Mouse (Mus musculus) intestine, embryonic 16.5 days (tissue): ENCODE measurements at regions not wholly inside any gene's neighbourhood (a gene's known extent, or its start where the extent isn't known, plus 50 kb on each side); places are given as distances from the start of the nearest gene placed in this dataset.

Experiments used
- ATAC-seq: fragments of 200-750 bp; cut with Nextera tagmentation; 2 replicates; pipeline ENCODE4 v1.8.0; 2017; ENCODE audit warnings: moderate TSS enrichment, moderate library complexity
- H3K27ac ChIP-seq: fragments of 300-500 bp; sonication (generic); 2 replicates; pipeline ENCODE4 v1.5.1; 2014; ENCODE audit warnings: mild to moderate bottlenecking, low read length
- H3K27me3 ChIP-seq: fragments of 300-500 bp; sonication (generic); replicated peaks from 2 replicates; pipeline ENCODE4 v1.6.1; 2014; ENCODE audit warnings: low read length, control low read depth, mixed read lengths; ENCODE audit not compliant: control insufficient read depth, insufficient read depth
- H3K36me3 ChIP-seq: fragments of 300-500 bp; sonication (generic); 2 replicates; pipeline ENCODE4 v1.6.1; 2014; ENCODE audit warnings: low read length, control low read depth; ENCODE audit not compliant: control insufficient read depth, insufficient read depth
- H3K4me1 ChIP-seq: fragments of 300-500 bp; sonication (generic); 2 replicates; pipeline ENCODE4 v1.6.1; 2014; ENCODE audit warnings: low read length, control low read depth, mixed read lengths; ENCODE audit not compliant: control insufficient read depth, insufficient read depth
- H3K4me2 ChIP-seq: fragments of 300-500 bp; sonication (generic); 2 replicates; pipeline ENCODE4 v1.6.1; 2014; ENCODE audit warnings: low read depth, low read length, control low read depth
- H3K4me3 ChIP-seq: fragments of 300-500 bp; sonication (generic); 2 replicates; pipeline ENCODE4 v1.5.1; 2014; ENCODE audit warnings: mild to moderate bottlenecking, low read length
- H3K9ac ChIP-seq: fragments of 300-500 bp; sonication (generic); 2 replicates; pipeline ENCODE4 v1.6.1; 2014; ENCODE audit warnings: low read depth, low read length
- H3K9me3 ChIP-seq: fragments of 300-500 bp; sonication (generic); 2 replicates; pipeline ENCODE4 v1.6.1; 2016; ENCODE audit warnings: low read length, control low read depth; ENCODE audit not compliant: control insufficient read depth
- WGBS: fragments of 180-500 bp; shearing (Covaris S2); extraction: QIAGEN DNeasy Blood & Tissue Kit; methylation state at CpG from one replicate; pipeline ENCODE4 v1.1.7; 2014; 5-methylcytosine and 5-hydroxymethylcytosine counted together

DNA sequence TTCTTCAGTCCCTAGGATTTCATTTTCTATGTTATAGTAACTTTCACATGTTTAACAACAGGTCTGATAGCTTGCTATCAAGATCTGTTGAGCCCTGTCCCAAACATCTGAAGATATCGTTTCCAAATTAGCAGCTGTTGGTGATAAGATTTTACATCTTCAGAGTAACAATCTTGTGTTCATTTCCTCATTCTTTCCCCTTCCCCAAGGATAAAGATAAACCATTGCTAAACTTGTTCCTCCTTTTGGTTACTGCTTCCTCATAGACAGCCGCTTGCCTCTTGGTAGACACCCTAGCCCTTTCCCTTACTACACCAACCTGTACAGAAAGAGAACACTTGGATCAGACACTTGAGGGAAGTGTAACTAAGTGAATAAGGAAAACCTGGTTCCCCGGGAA is 58.6 kb downstream of the Kcnrg start:
- H3K4me1 ChIP-seq, result no peaks in the 10 kb centered on the region
- no peaks in the 10 kb centered on the region for H3K27me3 ChIP-seq
- H3K4me2 ChIP-seq, result no peak overlapping the region
- H3K9ac ChIP-seq, result no peak overlapping the region
- no peak overlapping the region for H3K4me3 ChIP-seq
- no peaks in the 10 kb centered on the region for H3K9me3 ChIP-seq
- no peaks in the 10 kb centered on the region for H3K36me3 ChIP-seq
- H3K27ac ChIP-seq, result no peak overlapping the region
- WGBS, result 68% methylated on average over 3 of the region's 3 CpGs
- ATAC-seq, result no peak

DNA sequence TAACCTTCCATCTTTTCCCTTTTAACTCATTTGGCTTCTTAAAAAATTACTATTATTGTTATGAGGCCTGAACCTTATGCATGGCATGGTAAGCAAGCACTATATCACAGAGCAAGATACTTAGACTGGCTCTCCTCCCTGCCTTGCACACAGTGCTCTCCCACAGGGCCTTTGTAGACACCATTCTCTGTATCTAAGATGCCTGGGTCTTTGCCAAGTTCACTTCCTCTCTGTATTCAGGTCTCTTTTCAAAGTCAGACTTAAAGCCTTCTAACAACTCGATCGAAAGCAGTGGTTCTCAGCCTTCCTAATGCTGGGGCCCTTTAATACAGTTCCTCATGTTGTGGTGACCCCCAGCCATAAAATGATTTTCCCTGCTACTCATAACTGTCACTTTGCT is 65.9 kb downstream of the Kcnrg start:
- H3K4me1 ChIP-seq, result no peaks in the 10 kb centered on the region
- no peak overlapping the region for H3K9ac ChIP-seq
- no peak overlapping the region for H3K27ac ChIP-seq
- no peaks in the 10 kb centered on the region for H3K9me3 ChIP-seq
- H3K4me3 ChIP-seq, result no peak overlapping the region
- H3K27me3 ChIP-seq, result no peaks in the 10 kb centered on the region
- no peak overlapping the region for H3K4me2 ChIP-seq
- ATAC-seq, result no peak
- 66% methylated on average over 2 of the region's 2 CpGs for WGBS
- H3K36me3 ChIP-seq, result no peaks in the 10 kb centered on the region

DNA sequence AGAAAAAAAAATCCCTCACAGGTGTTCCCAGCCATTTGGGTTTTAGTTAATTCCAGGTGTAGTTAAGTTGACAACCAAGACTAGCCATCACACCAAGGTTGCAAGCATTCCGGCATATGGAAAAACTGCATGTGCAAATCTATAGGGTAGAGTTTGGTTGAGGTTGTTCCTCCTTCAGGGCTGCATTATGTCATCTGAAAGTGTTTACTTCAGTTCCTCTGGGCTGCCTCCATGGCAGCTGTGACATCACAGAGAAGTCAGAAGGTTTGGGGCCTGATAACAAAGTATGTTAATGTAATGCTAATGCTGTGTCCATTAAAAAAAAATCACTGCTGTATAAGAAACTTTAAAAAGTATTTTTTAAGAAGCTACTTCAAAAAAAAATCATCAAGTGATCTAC is 70.8 kb downstream of the Kcnrg start:
- Histone ChIP-seq H3K36me3 (no peaks in the 10 kb centered on the region), H3K27ac (no peak overlapping the region), H3K4me3 (no peak overlapping the region), H3K4me2 (no peak overlapping the region), H3K27me3 (no peaks in the 10 kb centered on the region), H3K4me1 (peaks cover 6% of the 10 kb centered on the region), H3K9me3 (no peaks in the 10 kb centered on the region), H3K9ac (no peak overlapping the region)
- WGBS, result 89% methylated on average over 1 of the region's 1 CpGs
- ATAC-seq, result no peak

DNA sequence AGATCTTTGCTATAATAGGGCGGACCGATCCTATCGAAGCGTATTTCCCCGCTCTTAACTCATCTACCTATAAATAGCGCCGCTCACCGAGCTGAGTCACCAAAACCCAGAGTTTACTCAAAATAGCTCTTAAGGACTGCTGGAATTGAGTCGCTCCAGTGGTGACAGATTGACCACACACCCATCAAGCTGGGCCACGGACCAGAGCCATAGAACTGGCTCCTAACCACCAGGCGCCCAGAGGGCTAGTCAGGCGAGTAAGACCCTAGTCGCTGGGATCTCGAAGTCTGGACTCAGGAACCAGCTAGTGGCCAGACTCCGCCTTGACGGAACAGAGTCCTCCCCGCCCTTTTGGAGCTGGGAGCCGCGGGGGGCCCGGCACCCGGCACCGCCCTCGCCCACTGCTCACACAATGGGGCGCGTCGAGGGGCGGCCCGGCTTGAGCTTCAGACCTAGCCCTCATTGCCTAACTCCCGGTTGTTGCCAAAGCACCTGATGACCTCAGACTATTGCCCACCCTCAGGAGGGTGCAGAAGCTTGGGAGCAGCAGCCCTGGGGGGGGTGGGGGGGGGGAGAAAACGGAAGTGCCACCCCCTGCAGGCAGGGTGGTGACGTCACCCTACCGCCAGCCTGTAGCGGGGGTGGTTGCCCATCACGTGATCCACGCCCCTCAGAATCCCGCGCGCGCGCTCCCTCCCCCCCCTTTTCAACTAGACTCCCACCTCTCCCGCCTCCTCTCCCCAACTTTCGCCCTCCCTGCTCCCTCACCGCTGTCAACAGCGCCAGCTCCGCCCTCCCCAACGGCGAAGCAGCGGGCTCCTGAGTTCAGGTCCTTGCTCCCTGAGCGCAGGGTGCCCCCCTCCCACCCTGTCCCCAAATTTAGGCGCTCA is 73.8 kb downstream of the Kcnrg start:
- no peaks in the 10 kb centered on the region for H3K9me3 ChIP-seq
- peaks cover 22% of the 10 kb centered on the region for H3K4me1 ChIP-seq
- H3K4me3 ChIP-seq, result peak overlapping the region; percentile 83
- 1% methylated on average over 48 of the region's 50 CpGs for WGBS
- no peaks in the 10 kb centered on the region for H3K36me3 ChIP-seq
- H3K4me2 ChIP-seq, result peak overlapping the region; percentile 96
- peak; percentile 76 for ATAC-seq
- peaks cover 8% of the 10 kb centered on the region; the same call in 1 of the 2 replicates for H3K27me3 ChIP-seq
- peak overlapping the region; percentile 98 for H3K27ac ChIP-seq
- peak overlapping the region; percentile 91 for H3K9ac ChIP-seq

DNA sequence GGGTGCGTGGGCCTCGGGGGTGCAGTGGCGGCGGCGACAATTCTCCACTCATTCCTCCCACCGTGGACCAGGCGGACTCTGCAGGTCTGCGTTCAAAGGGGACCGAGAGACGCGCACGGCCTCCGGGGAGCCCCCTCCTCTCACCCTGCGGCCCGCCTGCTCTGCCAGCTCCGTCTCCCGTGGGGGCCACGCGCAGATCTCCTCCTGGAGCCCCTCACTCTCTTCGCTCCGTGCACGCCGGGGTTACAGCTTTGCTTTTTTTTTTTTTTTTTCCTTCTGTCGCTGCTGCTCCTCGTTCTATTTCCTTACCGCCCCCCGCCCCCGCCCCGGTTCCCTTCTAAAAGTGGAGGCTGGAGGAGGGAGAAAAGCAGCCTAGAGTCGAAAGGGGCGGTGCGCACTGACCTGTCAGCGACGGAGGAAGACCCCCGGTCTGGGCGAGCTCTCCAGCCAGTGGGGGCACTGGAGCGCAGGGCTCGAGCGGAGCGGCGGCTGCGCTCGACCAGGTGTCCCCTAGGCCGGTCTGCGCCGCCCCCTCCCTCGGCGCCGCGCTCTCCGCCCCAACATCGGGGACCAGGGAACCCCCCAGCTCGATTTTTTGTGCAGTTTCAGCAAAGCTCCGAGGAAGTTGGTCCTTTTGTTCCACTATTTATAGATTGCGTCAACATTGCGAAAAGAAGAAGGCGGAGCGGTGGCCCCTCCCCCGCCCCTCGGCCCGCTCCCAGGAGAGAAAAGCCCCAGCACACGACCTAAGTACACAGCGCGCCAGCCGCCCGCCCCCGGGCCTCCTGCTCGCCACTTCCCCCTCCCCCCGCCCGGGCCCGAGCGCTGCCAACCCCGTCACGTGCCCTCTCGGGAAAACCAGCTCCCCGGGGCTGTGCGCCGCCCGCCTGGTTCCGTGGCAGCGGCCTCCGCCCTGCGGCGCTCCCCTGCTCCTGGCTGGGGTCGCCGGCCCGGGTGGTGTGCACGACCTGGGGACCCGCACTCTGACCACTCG is 74.7 kb downstream of the Kcnrg start:
- Histone ChIP-seq H3K4me1 (peaks cover 30% of the 10 kb centered on the region), H3K27me3 (peaks cover 8% of the 10 kb centered on the region; the same call in 1 of the 2 replicates), H3K4me3 (peak overlapping the region; percentile 83), H3K9ac (peak overlapping the region; percentile 91), H3K4me2 (peak overlapping the region; percentile 96), H3K27ac (peak overlapping the region; percentile 98), H3K36me3 (no peaks in the 10 kb centered on the region), H3K9me3 (no peaks in the 10 kb centered on the region)
- under 1% methylated on average over 88 of the region's 90 CpGs for WGBS
- peak; percentile 84 for ATAC-seq

DNA sequence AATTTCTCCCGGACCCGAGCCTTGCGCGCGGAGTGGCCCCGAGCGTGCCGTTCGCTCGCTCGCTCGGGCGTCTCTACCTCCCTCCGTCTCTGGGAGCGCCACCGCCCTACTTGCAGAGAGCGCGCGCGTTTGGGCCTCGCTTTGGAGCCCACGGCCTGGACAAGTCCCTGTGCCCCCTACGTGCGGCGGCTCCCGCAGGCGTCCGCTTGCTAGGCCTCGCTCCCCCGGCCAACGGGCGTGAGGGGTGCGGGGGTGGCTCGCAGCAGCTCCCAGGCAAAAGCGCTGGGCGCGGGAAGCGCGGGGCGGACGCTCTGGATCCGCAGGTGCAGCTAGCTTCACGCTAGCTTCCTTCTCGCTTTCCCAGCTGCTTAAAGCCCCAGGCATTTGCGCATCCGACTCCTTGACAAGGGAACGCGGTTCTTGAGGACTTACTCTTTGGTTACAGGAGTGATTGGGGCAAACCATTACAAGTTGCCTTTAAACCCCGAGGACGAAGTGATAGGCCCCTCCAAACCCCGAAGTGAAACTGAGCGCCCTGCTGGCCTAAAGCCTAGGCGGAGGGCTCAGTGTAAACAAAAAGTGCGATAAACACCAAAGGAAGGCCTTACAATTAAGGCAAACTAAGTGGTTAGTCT is 75.6 kb downstream of the Kcnrg start:
- peak overlapping the region; percentile 91 for H3K9ac ChIP-seq
- peak overlapping the region; percentile 96 for H3K4me2 ChIP-seq
- H3K27ac ChIP-seq, result peak overlapping the region; percentile 98
- under 1% methylated on average over 54 of the region's 54 CpGs for WGBS
- peaks cover 30% of the 10 kb centered on the region for H3K4me1 ChIP-seq
- H3K36me3 ChIP-seq, result no peaks in the 10 kb centered on the region
- peak; percentile 70 for ATAC-seq
- H3K27me3 ChIP-seq, result peaks cover 8% of the 10 kb centered on the region; the same call in 1 of the 2 replicates
- H3K4me3 ChIP-seq, result peak overlapping the region; percentile 83
- H3K9me3 ChIP-seq, result no peaks in the 10 kb centered on the region

DNA sequence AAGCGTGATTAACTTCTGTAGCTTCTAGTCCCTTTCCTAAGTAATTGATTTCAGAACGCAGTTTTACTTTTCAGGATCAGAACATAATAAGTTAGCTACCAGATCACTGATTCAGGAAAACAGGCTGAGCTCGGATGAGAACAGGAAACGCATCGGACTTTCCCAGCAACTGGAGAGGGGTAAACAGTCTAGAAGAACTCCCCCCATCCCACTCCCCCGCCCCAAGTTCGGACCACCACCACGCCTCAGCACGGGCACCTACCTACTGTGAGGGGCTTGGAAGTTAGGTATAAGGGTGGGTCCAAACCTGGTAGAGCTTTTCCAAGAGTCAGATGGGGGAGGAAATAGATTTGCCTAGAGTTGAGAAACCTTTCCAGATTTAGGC is 76.1 kb downstream of the Kcnrg start:
- Histone ChIP-seq H3K4me2 (peak overlapping the region; percentile 96), H3K4me3 (peak overlapping the region; percentile 83), H3K27me3 (peaks cover 8% of the 10 kb centered on the region; the same call in 1 of the 2 replicates), H3K36me3 (no peaks in the 10 kb centered on the region), H3K27ac (peak overlapping the region; percentile 98), H3K9ac (peak overlapping the region; percentile 91), H3K4me1 (peaks cover 30% of the 10 kb centered on the region), H3K9me3 (no peaks in the 10 kb centered on the region)
- 11% methylated on average over 9 of the region's 9 CpGs for WGBS
- no peak for ATAC-seq

DNA sequence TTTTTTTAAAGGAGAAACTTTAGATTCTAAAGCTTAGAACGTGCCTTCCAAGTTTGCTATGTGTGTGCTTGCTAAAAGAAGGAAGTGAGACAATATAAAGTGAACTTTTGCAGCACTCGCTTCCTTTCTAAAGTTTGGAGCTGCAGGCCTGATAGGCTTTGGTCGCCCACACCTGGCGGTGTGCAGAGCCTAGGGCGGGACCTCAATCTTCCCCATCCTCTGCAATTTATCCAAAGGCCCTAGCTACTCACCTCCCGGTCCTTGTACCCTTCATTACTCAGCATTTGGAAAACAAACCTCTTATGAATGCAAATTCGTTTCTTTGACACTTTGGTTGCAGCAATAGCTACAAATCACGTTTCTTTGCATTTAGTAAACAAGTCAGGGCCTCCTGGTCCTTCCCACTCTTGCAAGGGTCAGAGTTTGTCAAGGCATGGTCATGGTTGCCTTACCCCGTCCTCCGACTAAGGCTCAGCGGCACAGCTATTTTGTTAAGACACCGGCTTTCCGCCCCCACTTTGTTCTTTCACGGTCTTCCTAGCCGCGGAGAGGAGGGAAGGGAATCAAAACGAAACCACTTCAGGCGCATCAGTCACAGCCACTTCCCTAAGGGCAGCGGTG is 76.6 kb downstream of the Kcnrg start:
- H3K4me3 ChIP-seq, result peak overlapping the region; percentile 22
- peak overlapping the region; percentile 96 for H3K4me2 ChIP-seq
- no peak for ATAC-seq
- H3K27me3 ChIP-seq, result peaks cover 12% of the 10 kb centered on the region; the same call in 1 of the 2 replicates
- 42% methylated on average over 19 of the region's 19 CpGs for WGBS
- H3K9ac ChIP-seq, result 0 out of 2 replicates have a peak overlapping the region, but pooled peaks have one; percentile 26
- no peaks in the 10 kb centered on the region for H3K9me3 ChIP-seq
- H3K36me3 ChIP-seq, result no peaks in the 10 kb centered on the region
- H3K4me1 ChIP-seq, result peaks cover 30% of the 10 kb centered on the region
- H3K27ac ChIP-seq, result no peak overlapping the region
